Mouse (Mus musculus) forebrain, embryonic 10.5 days (tissue): ENCODE results near the gene Rtraf. TPM values are rescaled to one million over a fixed set of nuclear protein-coding genes. Genes with fewer than 3 reads are reported as not detected.
A peak's percentile ranks its signal among the peaks of the same experiment; 100 is the strongest.

Source experiments
- DNase-seq: peaks from one replicate; pipeline ENCODE4 v3.0.0-alpha.2; 2017; ENCODE audit warnings: low spot score; ENCODE audit errors: extremely low spot score
- H3K27ac ChIP-seq: fragments of 300-500 bp; sonication (generic); 2 replicates; pipeline ENCODE4 v1.5.1; 2016; ENCODE audit warnings: mild to moderate bottlenecking
- H3K27me3 ChIP-seq: fragments of 300-500 bp; sonication (generic); 2 replicates; pipeline ENCODE4 v1.6.1; 2016; ENCODE audit warnings: mild to moderate bottlenecking; ENCODE audit not compliant: poor library complexity, severe bottlenecking
- H3K36me3 ChIP-seq: fragments of 300-500 bp; sonication (generic); replicated peaks from 2 replicates; pipeline ENCODE4 v1.6.1; 2016; ENCODE audit warnings: mild to moderate bottlenecking, moderate library complexity
- H3K4me1 ChIP-seq: fragments of 300-500 bp; sonication (generic); 2 replicates; pipeline ENCODE4 v1.6.1; 2016
- H3K4me3 ChIP-seq: fragments of 300-500 bp; sonication (generic); 2 replicates; pipeline ENCODE4 v1.5.1; 2016; ENCODE audit warnings: mild to moderate bottlenecking, moderate library complexity
- H3K9me3 ChIP-seq: fragments of 300-500 bp; sonication (generic); 2 replicates; pipeline ENCODE4 v1.6.1; 2016; ENCODE audit warnings: mild to moderate bottlenecking, moderate library complexity
- WGBS: fragments of 180-500 bp; shearing (Covaris S2); methylation state at CpG from one replicate; pipeline ENCODE4 v1.1.7; 2016; 5-methylcytosine and 5-hydroxymethylcytosine counted together
- polyA plus RNA-seq: library from polyadenylated mRNA; unstranded; fragments of >200 nt; fragmentation: Nextera tagmentation; extraction: Ambion mirVana; gene quantifications from 2 replicates; pipeline ENCODE4 v1.2.1, GENCODE M21; 2016

Rtraf gene
- polyA plus RNA-seq, 1 experiment from 2014 or later: 234 TPM

- H3K27me3 ChIP-seq: no peaks in the 10 kb centered on the region
- H3K27ac ChIP-seq: no peak overlapping the region
- H3K4me1 ChIP-seq: peaks cover 87% of the 10 kb centered on the region
- no peak for DNase-seq
- H3K36me3 ChIP-seq: peaks cover 26% of the 10 kb centered on the region
- 87% methylated on average over 8 of the region's 8 CpGs for WGBS
- 0 out of 2 replicates have a peak, but pooled peaks cover 3% of the 10 kb centered on the region for H3K9me3 ChIP-seq
- no peak overlapping the region for H3K4me3 ChIP-seq
Observed at GRCm38 (mm10) chr14:19764331-19764730, 59.3 kb downstream of the Rtraf start.

DNA sequence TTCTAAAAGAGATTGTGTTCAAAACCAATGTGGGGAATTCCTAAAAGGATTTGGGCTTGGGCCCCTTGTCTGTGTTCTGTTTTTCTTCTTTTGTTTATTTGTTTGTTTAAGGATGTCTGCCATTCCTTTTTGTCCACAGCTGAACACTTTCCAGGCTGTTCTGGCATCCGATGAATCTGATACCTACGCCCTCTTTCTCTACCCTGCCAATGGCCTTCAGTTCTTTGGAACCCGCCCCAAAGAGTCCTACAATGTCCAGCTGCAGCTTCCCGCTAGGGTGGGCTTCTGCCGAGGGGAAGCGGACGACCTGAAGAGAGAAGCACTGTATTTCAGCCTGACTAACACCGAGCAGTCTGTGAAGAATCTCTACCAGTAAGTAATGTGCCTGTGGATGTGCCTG is 60.1 kb downstream of the Rtraf start:
- 55% methylated on average over 8 of the region's 8 CpGs for WGBS
- no peak for DNase-seq
- peak overlapping the region; percentile 45; the same call in 1 of the 2 replicates for H3K27ac ChIP-seq

GRCm38 (mm10) chr14:19762014-19762413 is 61.6 kb downstream of the Rtraf start:
- Histone ChIP-seq H3K4me3 (no peak overlapping the region), H3K27ac (no peak overlapping the region), H3K9me3 (no peaks in the 10 kb centered on the region), H3K4me1 (peaks cover 68% of the 10 kb centered on the region), H3K27me3 (no peaks in the 10 kb centered on the region), H3K36me3 (peaks cover 22% of the 10 kb centered on the region)
- WGBS: 50% methylated on average over 4 of the region's 4 CpGs
- no peak for DNase-seq

More for the DNA sequence above, 60.1 kb downstream of the Rtraf start:
- no peaks in the 10 kb centered on the region for H3K9me3 ChIP-seq
- no peak overlapping the region for H3K4me3 ChIP-seq
- H3K36me3 ChIP-seq: peaks cover 18% of the 10 kb centered on the region
- H3K27me3 ChIP-seq: no peaks in the 10 kb centered on the region
- H3K4me1 ChIP-seq: peaks cover 83% of the 10 kb centered on the region

Other genes starting within 250 kb of the Rtraf start
- gene Gm2237, start 238.7 kb downstream of the Rtraf start, polyA plus RNA-seq: 2.5 and 3.2 TPM in 2 replicates
- gene Gm5458, start 221.2 kb downstream of the Rtraf start, polyA plus RNA-seq: not detected in 2 replicates
- gene Nid2, start 72.6 kb downstream of the Rtraf start, polyA plus RNA-seq: 50.2 and 55.6 TPM in 2 replicates
- 81.0 and 86.1 TPM in 2 replicates for gene Gng2, start 153.8 kb upstream of the Rtraf start, polyA plus RNA-seq